Mouse (Mus musculus) liver, adult 2 months (tissue): ENCODE results near the gene Ate1. TPM values are rescaled to one million over a fixed set of nuclear protein-coding genes. Genes with fewer than 3 reads are reported as not detected.

Experiments used
- DNase-seq: peaks from one replicate; pipeline ENCODE4 v3.0.0-alpha.2; 2011; ENCODE audit warnings: low read depth, low spot score; ENCODE audit errors: extremely low read depth
- H3K27ac ChIP-seq: fragments of 200-500 bp; replicated peaks from 2 replicates; pipeline ENCODE4 v1.5.1; 2012; ENCODE audit warnings: low read depth, mild to moderate bottlenecking, control low read depth, inconsistent platforms, low read length; ENCODE audit not compliant: insufficient read depth
- H3K27me3 ChIP-seq: fragments of 200-500 bp; 2 replicates; pipeline ENCODE4 v1.6.1; 2012; ENCODE audit warnings: mild to moderate bottlenecking, moderate library complexity, low read length, inconsistent platforms; ENCODE audit not compliant: control insufficient read depth, insufficient read depth
- H3K36me3 ChIP-seq: fragments of 200-500 bp; 2 replicates; pipeline ENCODE4 v1.6.1; 2012; ENCODE audit warnings: low read length, inconsistent platforms; ENCODE audit not compliant: control insufficient read depth, insufficient read depth
- H3K4me1 ChIP-seq: fragments of 200-500 bp; 2 replicates; pipeline ENCODE4 v1.6.1; 2011; ENCODE audit warnings: low read length; ENCODE audit not compliant: control insufficient read depth, insufficient read depth
- H3K4me3 ChIP-seq: fragments of 200-500 bp; 2 replicates; pipeline ENCODE4 v1.5.1; 2011; ENCODE audit warnings: low read depth, mild to moderate bottlenecking, control low read depth, low read length, moderate library complexity; ENCODE audit not compliant: insufficient read depth
- H3K79me2 ChIP-seq: fragments of 200-500 bp; 2 replicates; pipeline ENCODE4 v1.6.1; 2012; ENCODE audit warnings: inconsistent platforms, mild to moderate bottlenecking, low read length, moderate library complexity; ENCODE audit not compliant: control insufficient read depth, insufficient read depth
- H3K9ac ChIP-seq: fragments of 200-500 bp; 2 replicates; pipeline ENCODE4 v1.6.1; 2012; ENCODE audit warnings: low read depth, mild to moderate bottlenecking, control low read depth, inconsistent platforms, low read length
- CTCF ChIP-seq: fragments of 200-500 bp; IDR thresholded peaks from 2 replicates; pipeline ENCODE4 v1.5.1; 2011; ENCODE audit warnings: low read depth, low read length, control low read depth
- POLR2A ChIP-seq: fragments of 200-500 bp; IDR thresholded peaks from 2 replicates; pipeline ENCODE4 v1.6.1; 2011; ENCODE audit warnings: low read length, control low read depth; ENCODE audit not compliant: insufficient read depth; ENCODE audit errors: extremely low read depth
- WGBS: fragments of 180-500 bp; shearing (Covaris S2); methylation state at CpG from one replicate; pipeline ENCODE4 v1.1.7; 2018; 5-methylcytosine and 5-hydroxymethylcytosine counted together
- polyA plus RNA-seq: library from polyadenylated mRNA; depleted of rRNA; stranded (reverse); fragments of >200 nt; gene quantifications from 2 replicates; pipeline ENCODE4 v1.2.3, GENCODE M21; 2012; rRNA removed
- total RNA-seq: library from RNA; depleted of rRNA; stranded (reverse); fragments of >200 nt; gene quantifications from 2 replicates; pipeline ENCODE4 v1.2.3, GENCODE M21; 2014; rRNA removed

Ate1 gene
- total RNA-seq: 17.3 and 23.7 TPM in 2 replicates
- polyA plus RNA-seq: 4.3 and 4.4 TPM in 2 replicates

- DNase-seq: peak; percentile 56
Measured at GRCm38 (mm10) chr7:130520049-130520425, at the start of gene Ate1. TSS of gene Ate1 (minus strand) at chr7:130520369.

DNA sequence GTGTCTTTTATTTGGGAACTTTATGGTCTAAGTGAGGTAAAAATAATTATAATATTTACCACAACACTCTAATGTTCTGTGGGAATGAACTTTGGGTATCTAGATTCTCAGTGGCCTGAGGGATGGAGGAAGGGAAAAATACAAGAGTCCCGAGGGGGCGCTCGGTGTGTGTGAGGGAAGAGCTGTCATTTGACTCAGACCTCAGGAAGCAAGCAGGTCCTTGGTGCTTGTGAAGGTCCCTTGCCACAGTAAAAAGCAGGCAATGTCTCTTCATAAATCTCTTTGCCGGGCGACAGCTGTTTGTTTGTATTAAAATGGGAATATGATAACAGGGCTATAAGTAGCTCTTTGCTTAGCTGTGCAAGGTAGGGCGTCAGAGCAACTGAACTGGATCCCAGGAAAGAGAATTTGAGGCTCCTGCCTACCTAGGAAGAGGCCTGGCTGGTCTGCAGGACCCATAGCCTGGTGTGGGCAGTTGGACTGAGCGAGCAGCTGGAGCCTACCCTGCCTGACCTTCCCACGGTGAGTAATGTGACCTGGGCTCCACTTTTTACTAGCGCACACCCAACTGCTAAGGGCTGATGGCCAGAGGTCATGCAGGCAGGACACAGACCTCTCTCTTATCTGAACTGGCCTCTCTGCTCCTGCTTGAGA, 48.7 kb upstream of the Ate1 start:
- Histone ChIP-seq H3K79me2 (no peaks in the 10 kb centered on the region), H3K36me3 (no peaks in the 10 kb centered on the region), H3K27me3 (no peaks in the 10 kb centered on the region), H3K4me1 (peaks cover 12% of the 10 kb centered on the region), H3K27ac (no peak overlapping the region), H3K4me3 (no peak overlapping the region), H3K9ac (no peak overlapping the region)
- DNase-seq: peak; percentile 92
- no peak for TF ChIP-seq CTCF
- no peak for TF ChIP-seq POLR2A
- WGBS: 37% methylated on average over 9 of the region's 9 CpGs

More at GRCm38 (mm10) chr7:130520049-130520425, at the start of gene Ate1:
- Histone ChIP-seq H3K27ac (peak within 1 kb of the TSS; percentile 97), H3K4me3 (peak within 1 kb of the TSS; percentile 94), H3K36me3 (no peaks in the 10 kb centered on the region), H3K27me3 (no peaks in the 10 kb centered on the region), H3K79me2 (peaks cover 11% of the 10 kb centered on the region), H3K9ac (peak within 1 kb of the TSS; percentile 96), H3K4me1 (peaks cover 5% of the 10 kb centered on the region; the same call in 1 of the 2 replicates)
- 0 out of 2 replicates have a peak, but pooled peaks have one; percentile 6 for TF ChIP-seq POLR2A
- TF ChIP-seq CTCF: no peak
- 10% methylated on average over 20 of the region's 20 CpGs for WGBS

GRCm38 (mm10) chr7:130564596-130564995, 44.4 kb upstream of the Ate1 start:
- Histone ChIP-seq H3K4me3 (no peak overlapping the region), H3K4me1 (peaks cover 4% of the 10 kb centered on the region; the same call in 1 of the 2 replicates), H3K27me3 (no peaks in the 10 kb centered on the region), H3K27ac (no peak overlapping the region), H3K79me2 (no peaks in the 10 kb centered on the region), H3K9ac (no peak overlapping the region), H3K36me3 (no peaks in the 10 kb centered on the region)
- TF ChIP-seq CTCF (no peak), POLR2A (no peak)
- 66% methylated on average over 3 of the region's 3 CpGs for WGBS
- no peak for DNase-seq

DNA sequence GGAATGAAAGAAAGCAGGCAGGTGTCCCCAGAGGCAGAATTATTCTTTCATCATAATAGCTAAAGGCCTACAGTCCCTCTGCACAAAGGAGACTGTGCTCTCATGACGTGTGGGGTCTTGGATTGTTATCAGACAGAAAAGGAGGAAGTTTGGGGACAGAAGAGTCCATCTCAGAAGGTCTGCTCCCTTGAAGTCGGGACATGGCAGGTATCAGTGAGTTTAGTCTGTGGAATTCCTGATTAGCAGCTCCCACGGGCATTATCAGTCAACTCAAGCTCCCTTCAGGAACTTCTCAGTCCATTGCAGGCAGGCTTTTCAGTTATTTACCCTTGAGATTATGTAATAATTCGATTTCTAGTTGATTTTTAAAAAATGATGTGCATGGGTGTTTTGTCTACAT, 43.7 kb upstream of the Ate1 start:
- no peak overlapping the region for H3K9ac ChIP-seq
- TF ChIP-seq POLR2A (no peak), CTCF (no peak)
- 47% methylated on average over 4 of the region's 4 CpGs for WGBS
- H3K36me3 ChIP-seq: no peaks in the 10 kb centered on the region
- H3K4me3 ChIP-seq: no peak overlapping the region
- no peaks in the 10 kb centered on the region for H3K4me1 ChIP-seq
- no peak overlapping the region for H3K27ac ChIP-seq
- H3K27me3 ChIP-seq: no peaks in the 10 kb centered on the region
- no peaks in the 10 kb centered on the region for H3K79me2 ChIP-seq
- DNase-seq: peak; percentile 28

DNA sequence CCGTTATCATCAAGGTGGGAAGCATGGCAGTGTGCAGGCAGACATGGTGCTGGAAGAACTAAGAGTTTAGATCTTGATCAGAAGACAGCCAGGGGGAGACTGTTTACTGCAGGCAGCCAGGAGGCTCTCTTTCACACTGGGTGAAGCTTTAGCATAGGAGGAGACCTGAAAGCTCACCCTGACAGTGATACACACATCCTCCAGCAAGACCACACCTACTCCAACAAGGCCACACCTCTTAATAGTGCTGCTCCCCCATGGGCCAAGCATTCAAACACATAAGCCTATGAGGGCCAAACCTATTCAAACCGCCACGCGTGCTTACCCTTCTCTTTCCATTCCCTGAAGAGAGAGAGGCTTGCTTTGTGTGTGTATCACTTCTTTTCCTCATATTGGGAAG, 43.1 kb upstream of the Ate1 start:
- Histone ChIP-seq H3K4me3 (no peak overlapping the region), H3K36me3 (no peaks in the 10 kb centered on the region), H3K79me2 (no peaks in the 10 kb centered on the region), H3K9ac (no peak overlapping the region), H3K27ac (no peak overlapping the region), H3K4me1 (no peaks in the 10 kb centered on the region), H3K27me3 (no peaks in the 10 kb centered on the region)
- no peak for TF ChIP-seq POLR2A
- no peak for TF ChIP-seq CTCF
- no peak for DNase-seq
- 95% methylated on average over 4 of the region's 4 CpGs for WGBS

- WGBS: 75% methylated on average over 1 of the region's 1 CpGs
- H3K4me1 ChIP-seq: no peaks in the 10 kb centered on the region
- no peaks in the 10 kb centered on the region for H3K27me3 ChIP-seq
- no peaks in the 10 kb centered on the region for H3K36me3 ChIP-seq
- no peaks in the 10 kb centered on the region for H3K79me2 ChIP-seq
- H3K9ac ChIP-seq: no peak overlapping the region
- no peak overlapping the region for H3K4me3 ChIP-seq
- no peak for DNase-seq
- H3K27ac ChIP-seq: no peak overlapping the region
- TF ChIP-seq POLR2A: no peak
- TF ChIP-seq CTCF: no peak
Measured at GRCm38 (mm10) chr7:130560933-130561332, 40.8 kb upstream of the Ate1 start.
